ENCODE assay signal across 25 mouse cellular contexts in the genomic region with DNA sequence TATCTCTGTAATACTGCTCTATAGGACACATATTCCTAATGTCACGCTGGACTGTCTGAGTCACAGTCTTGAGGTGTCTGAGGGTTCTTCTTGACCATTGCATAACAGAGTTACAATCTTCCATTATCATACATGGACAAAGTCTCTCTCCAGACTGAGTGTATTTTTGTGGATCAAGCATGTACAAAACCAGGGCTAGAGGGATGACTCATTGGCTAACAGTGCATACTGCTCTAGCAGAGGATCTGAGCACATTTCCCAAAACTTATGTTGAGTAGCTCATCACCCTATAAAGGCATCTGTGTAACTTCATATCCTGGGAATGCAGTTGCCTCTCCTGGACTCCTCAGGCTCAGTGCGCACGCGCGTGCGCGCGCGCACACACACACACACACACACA.
"Had no signal": no experiment of that assay in that cellular context is flagged by ENCODE, and none has a peak within 500 bp of the region (broad histone marks: within the 10 kb centered on the region; RNA-seq: fewer than 3 reads in every experiment).

No protein-coding gene starts in this region.

- H3K27ac ChIP-seq: heart, embryonic 13.5 days; heart, embryonic 15.5 days; hindbrain, embryonic 13.5 days; hindbrain, embryonic 15.5 days; hindbrain, postnatal 0 days; kidney, embryonic 15.5 days; kidney, postnatal 0 days; limb, embryonic 13.5 days; limb, embryonic 15.5 days; liver, embryonic 12.5 days; liver, embryonic 14.5 days had no signal

- H3K4me1 ChIP-seq: heart, embryonic 13.5 days; heart, embryonic 15.5 days; hindbrain, embryonic 13.5 days; hindbrain, embryonic 15.5 days; kidney, embryonic 15.5 days; limb, embryonic 13.5 days; limb, embryonic 15.5 days; liver, embryonic 12.5 days had no signal

- DNase-seq: gastrocnemius, postnatal 14 days; gastrocnemius, postnatal 36 days; heart, adult 18-20 months; heart, postnatal 14 days; heart, postnatal 36 days; kidney, adult 11 months; kidney, adult 2 months; kidney, adult 9 months; kidney, postnatal 14 days; kidney, postnatal 36 days; layer of hippocampus, adult 9-11 months; layer of hippocampus, postnatal 36 days; left cerebral cortex, postnatal 4 days had no signal

- ATAC-seq: hindbrain, postnatal 0 days; intestine, embryonic 16.5 days; liver, embryonic 12.5 days had no signal

- H3K4me3 ChIP-seq: heart, embryonic 13.5 days; heart, embryonic 15.5 days; hindbrain, embryonic 13.5 days; hindbrain, embryonic 15.5 days; kidney, embryonic 15.5 days; limb, embryonic 13.5 days; limb, embryonic 15.5 days; liver, embryonic 12.5 days had no signal
